Mouse (Mus musculus): Measurements from ENCODE around the gene Cpt1b.

- peak; percentile 41; the same call in 1 of the 2 replicates for TF ChIP-seq CTCF (IDR thresholded peaks at IDR 0.05; ENCODE audit: insufficient read depth, low read length)
- TF ChIP-seq POLR2A (IDR thresholded peaks at IDR 0.05; ENCODE audit: borderline replicate concordance, extremely low read depth, low read depth, low read length), result no peak
These were observed 37.9 kb upstream of the Cpt1b start for GRCm38 (mm10) chr15:89463334-89464235.
